Mouse (Mus musculus) gastrocnemius, adult 18-20 months (tissue): ENCODE data around the gene Tbc1d4. TPM values are rescaled to one million over a fixed set of nuclear protein-coding genes. Genes with fewer than 3 reads are reported as not detected.

Experiments used
- DNase-seq: peaks from one replicate; pipeline ENCODE4 v3.0.0; 2021; ENCODE audit warnings: low spot score
- long read RNA-seq, 2 experiments: library from polyadenylated mRNA; stranded (forward); transcript quantifications; one replicate each; pipeline ENCODE4 v2.0.0; 2021
- total RNA-seq, 2 experiments: library from RNA; stranded (reverse); gene quantifications; 2 replicates each; pipeline ENCODE4 v1.2.3; 2021

The Tbc1d4 gene
- total RNA-seq, result 10 to 100 TPM; 39.6 to 46.6 TPM
- long read RNA-seq, experiment 1, partial matches to known transcripts, result 14 of 59 reads
- long read RNA-seq, experiment 1, other reads (novel, unspliced or antisense), result 44 of 59 reads
- long read RNA-seq, experiment 2, partial matches to known transcripts, result 5 of 30 reads
- long read RNA-seq, experiment 2, other reads (novel, unspliced or antisense), result 25 of 30 reads

GRCm38 (mm10) chr14:101608519-101609368 is at the start of gene Tbc1d4:
TSS of gene Tbc1d4 (minus strand) at chr14:101609191.
- peak; percentile 81 for DNase-seq

GRCm38 (mm10) chr14:101656307-101656706 is 47.3 kb upstream of the Tbc1d4 start:
- no peak for DNase-seq

GRCm38 (mm10) chr14:101654526-101654909 is 45.5 kb upstream of the Tbc1d4 start:
- no peak for DNase-seq

- peak; percentile 97 for DNase-seq
Measured at GRCm38 (mm10) chr14:101653581-101654525, 44.9 kb upstream of the Tbc1d4 start, which contains the start of gene Uchl3. TSS of gene Uchl3 (plus strand) at chr14:101653967.

GRCm38 (mm10) chr14:101652571-101652970 is 43.6 kb upstream of the Tbc1d4 start:
- DNase-seq, result no peak

- DNase-seq, result no peak
Measured at GRCm38 (mm10) chr14:101650551-101650950, 41.6 kb upstream of the Tbc1d4 start.

- DNase-seq, result no peak
Measured at GRCm38 (mm10) chr14:101644948-101645347, 36.0 kb upstream of the Tbc1d4 start.

- peak; percentile 93 for DNase-seq
Measured at GRCm38 (mm10) chr14:101640153-101640843, 31.3 kb upstream of the Tbc1d4 start, which contains the start of gene Commd6. TSS of gene Commd6 (minus strand) at chr14:101640686.

GRCm38 (mm10) chr14:101637381-101637780 is 28.4 kb upstream of the Tbc1d4 start:
- DNase-seq, result no peak

- no peak for DNase-seq
Measured at GRCm38 (mm10) chr14:101635765-101636164, 26.8 kb upstream of the Tbc1d4 start.

GRCm38 (mm10) chr14:101630548-101630947 is 21.6 kb upstream of the Tbc1d4 start:
- DNase-seq, result no peak

- no peak for DNase-seq
Measured at GRCm38 (mm10) chr14:101617680-101618079, 8.7 kb upstream of the Tbc1d4 start.

- DNase-seq, result no peak
Measured at GRCm38 (mm10) chr14:101616178-101616577, 7.2 kb upstream of the Tbc1d4 start.

- no peak for DNase-seq
Measured at GRCm38 (mm10) chr14:101613206-101613605, 4.2 kb upstream of the Tbc1d4 start.

GRCm38 (mm10) chr14:101610701-101611100 is 1.7 kb upstream of the Tbc1d4 start:
- no peak for DNase-seq

- peak; percentile 18 for DNase-seq
Measured at GRCm38 (mm10) chr14:101607631-101608518, 1.1 kb downstream of the Tbc1d4 start.

GRCm38 (mm10) chr14:101605843-101606242 is 3.1 kb downstream of the Tbc1d4 start:
- DNase-seq, result no peak

GRCm38 (mm10) chr14:101602851-101603250 is 6.1 kb downstream of the Tbc1d4 start:
- DNase-seq, result no peak

- DNase-seq, result no peak
Measured at GRCm38 (mm10) chr14:101597096-101597715, 11.8 kb downstream of the Tbc1d4 start.
